Mouse (Mus musculus) heart, embryonic 16.5 days (tissue): ENCODE measurements around the gene Wapl. TPM values are rescaled to one million over a fixed set of nuclear protein-coding genes. Genes with fewer than 3 reads are reported as not detected.

Source experiments
- ATAC-seq: fragments of 200-750 bp; cut with Nextera tagmentation; replicated peaks from 2 replicates; pipeline ENCODE4 v1.8.0; 2017; ENCODE audit warnings: moderate number of reproducible peaks; ENCODE audit not compliant: insufficient read depth, low FRiP score; ENCODE audit errors: extremely low read depth
- H3K27ac ChIP-seq: fragments of 300-500 bp; sonication (generic); 2 replicates; pipeline ENCODE4 v1.5.1; 2014; ENCODE audit warnings: mild to moderate bottlenecking, low read length, control low read depth, moderate library complexity
- H3K27me3 ChIP-seq: fragments of 300-500 bp; sonication (generic); 2 replicates; pipeline ENCODE4 v1.6.1; 2014; ENCODE audit warnings: low read length, mixed read lengths; ENCODE audit not compliant: control insufficient read depth, insufficient read depth
- H3K36me3 ChIP-seq: fragments of 300-500 bp; sonication (generic); 2 replicates; pipeline ENCODE4 v1.6.1; 2014; ENCODE audit not compliant: control insufficient read depth, insufficient read depth
- H3K4me1 ChIP-seq: fragments of 300-500 bp; sonication (generic); 2 replicates; pipeline ENCODE4 v1.6.1; 2014; ENCODE audit warnings: low read length, mixed read lengths; ENCODE audit not compliant: control insufficient read depth, insufficient read depth
- H3K4me2 ChIP-seq: fragments of 300-500 bp; sonication (generic); 2 replicates; pipeline ENCODE4 v1.6.1; 2014; ENCODE audit warnings: low read depth, mild to moderate bottlenecking, control low read depth, low read length
- H3K4me3 ChIP-seq: fragments of 300-500 bp; sonication (generic); 2 replicates; pipeline ENCODE4 v1.5.1; 2014; ENCODE audit warnings: mild to moderate bottlenecking, control low read depth, low read length
- H3K9ac ChIP-seq: fragments of 300-500 bp; sonication (generic); 2 replicates; pipeline ENCODE4 v1.6.1; 2014; ENCODE audit warnings: low read length, control low read depth
- H3K9me3 ChIP-seq: fragments of 300-500 bp; sonication (generic); replicated peaks from 2 replicates; pipeline ENCODE4 v1.6.1; 2016; ENCODE audit warnings: low read length; ENCODE audit not compliant: control insufficient read depth
- whole genome bisulfite sequencing: fragments of 180-500 bp; shearing (Covaris S2); extraction: QIAGEN DNeasy Blood & Tissue Kit; methylation state at CpG from one replicate; pipeline ENCODE4 v1.1.7; 2014; 5-methylcytosine and 5-hydroxymethylcytosine counted together
- polyA plus RNA-seq: library from polyadenylated mRNA; unstranded; fragments of >200 nt; fragmentation: Nextera tagmentation; extraction: Ambion mirVana; gene quantifications from 2 replicates; pipeline ENCODE4 v1.2.1, GENCODE M21; 2015

Gene Wapl
- 13.6 and 15.3 TPM in 2 replicates for polyA plus RNA-seq

GRCm38 (mm10) chr14:34673395-34674228, at the start of gene Wapl:
Gene Wapl (plus strand): TSS chr14:34673928.
- H3K4me3 ChIP-seq = peak within 1 kb of the TSS; percentile 86
- no peaks in the 10 kb centered on the region for H3K9me3 ChIP-seq
- peak within 1 kb of the TSS; percentile 95 for H3K27ac ChIP-seq
- under 1% methylated on average over 82 of the region's 90 CpGs for WGBS
- peak within 1 kb of the TSS; percentile 79 for H3K4me2 ChIP-seq
- no peaks in the 10 kb centered on the region for H3K36me3 ChIP-seq
- H3K27me3 ChIP-seq = no peaks in the 10 kb centered on the region
- H3K4me1 ChIP-seq = peaks cover 18% of the 10 kb centered on the region
- ATAC-seq = peak; percentile 99
- H3K9ac ChIP-seq = peak within 1 kb of the TSS; percentile 97

- Histone ChIP-seq H3K4me1 (peaks cover 6% of the 10 kb centered on the region; the same call in 1 of the 2 replicates), H3K4me2 (no peak overlapping the region), H3K27ac (no peak overlapping the region), H3K36me3 (no peaks in the 10 kb centered on the region), H3K27me3 (no peaks in the 10 kb centered on the region), H3K9me3 (no peaks in the 10 kb centered on the region), H3K4me3 (no peak overlapping the region), H3K9ac (no peak overlapping the region)
- WGBS = 72% methylated on average over 7 of the region's 7 CpGs
- no peak for ATAC-seq
Observed at GRCm38 (mm10) chr14:34626824-34627223, 46.9 kb upstream of the Wapl start.

- Histone ChIP-seq H3K9ac (no peak overlapping the region), H3K4me2 (no peak overlapping the region), H3K27me3 (no peaks in the 10 kb centered on the region), H3K4me1 (no peaks in the 10 kb centered on the region), H3K4me3 (no peak overlapping the region), H3K36me3 (no peaks in the 10 kb centered on the region), H3K9me3 (no peaks in the 10 kb centered on the region), H3K27ac (no peak overlapping the region)
- 56% methylated on average over 10 of the region's 10 CpGs for WGBS
- no peak for ATAC-seq
Observed at GRCm38 (mm10) chr14:34632722-34633448, 40.8 kb upstream of the Wapl start.

- no peak overlapping the region for H3K27ac ChIP-seq
- H3K27me3 ChIP-seq = no peaks in the 10 kb centered on the region
- H3K4me2 ChIP-seq = no peak overlapping the region
- H3K4me3 ChIP-seq = no peak overlapping the region
- no peaks in the 10 kb centered on the region for H3K4me1 ChIP-seq
- no peaks in the 10 kb centered on the region for H3K36me3 ChIP-seq
- WGBS = 39% methylated on average over 7 of the region's 7 CpGs
- H3K9me3 ChIP-seq = no peaks in the 10 kb centered on the region; the same call in 1 of the 2 replicates
- no peak overlapping the region for H3K9ac ChIP-seq
- ATAC-seq = no peak
Observed at GRCm38 (mm10) chr14:34635192-34635591, 38.5 kb upstream of the Wapl start.

- ATAC-seq = no peak
- no peak overlapping the region for H3K4me2 ChIP-seq
- no peaks in the 10 kb centered on the region for H3K36me3 ChIP-seq
- H3K27me3 ChIP-seq = no peaks in the 10 kb centered on the region
- H3K4me1 ChIP-seq = no peaks in the 10 kb centered on the region
- WGBS = 80% methylated on average over 6 of the region's 6 CpGs
- no peak overlapping the region for H3K27ac ChIP-seq
- H3K9ac ChIP-seq = no peak overlapping the region
- no peak overlapping the region for H3K4me3 ChIP-seq
- no peaks in the 10 kb centered on the region; the same call in 1 of the 2 replicates for H3K9me3 ChIP-seq
Observed at GRCm38 (mm10) chr14:34635721-34636120, 38.0 kb upstream of the Wapl start.

GRCm38 (mm10) chr14:34644140-34644539, 29.6 kb upstream of the Wapl start:
- WGBS = 53% methylated on average over 7 of the region's 7 CpGs
- no peak overlapping the region for H3K27ac ChIP-seq
- H3K4me3 ChIP-seq = no peak overlapping the region
- no peaks in the 10 kb centered on the region; the same call in 1 of the 2 replicates for H3K9me3 ChIP-seq
- no peak for ATAC-seq
- no peaks in the 10 kb centered on the region for H3K36me3 ChIP-seq
- no peak overlapping the region for H3K4me2 ChIP-seq
- H3K4me1 ChIP-seq = peaks cover under 1% of the 10 kb centered on the region; the same call in 1 of the 2 replicates
- H3K9ac ChIP-seq = no peak overlapping the region
- H3K27me3 ChIP-seq = no peaks in the 10 kb centered on the region

GRCm38 (mm10) chr14:34647870-34648475, 25.8 kb upstream of the Wapl start:
- no peak for ATAC-seq
- no peak overlapping the region for H3K4me3 ChIP-seq
- 80% methylated on average over 8 of the region's 8 CpGs for WGBS

GRCm38 (mm10) chr14:34657131-34657530, 16.6 kb upstream of the Wapl start:
- Histone ChIP-seq H3K27ac (no peak overlapping the region), H3K4me2 (no peak overlapping the region), H3K4me3 (no peak overlapping the region), H3K27me3 (0 out of 2 replicates have a peak, but pooled peaks cover 2% of the 10 kb centered on the region), H3K36me3 (no peaks in the 10 kb centered on the region), H3K9me3 (peaks cover 7% of the 10 kb centered on the region; the same call in 1 of the 2 replicates), H3K9ac (no peak overlapping the region), H3K4me1 (peaks cover 10% of the 10 kb centered on the region)
- 87% methylated on average over 5 of the region's 5 CpGs for WGBS
- ATAC-seq = no peak

More at GRCm38 (mm10) chr14:34647870-34648475, 25.8 kb upstream of the Wapl start:
- no peaks in the 10 kb centered on the region for H3K36me3 ChIP-seq
- H3K27me3 ChIP-seq = no peaks in the 10 kb centered on the region
- peaks cover 3% of the 10 kb centered on the region; the same call in 1 of the 2 replicates for H3K4me1 ChIP-seq
- no peak overlapping the region for H3K4me2 ChIP-seq
- H3K9me3 ChIP-seq = no peaks in the 10 kb centered on the region
- H3K9ac ChIP-seq = no peak overlapping the region
- H3K27ac ChIP-seq = no peak overlapping the region
